Mouse (Mus musculus): Measurements from ENCODE around the gene Tpcn2. TPM values are rescaled to one million over a fixed set of nuclear protein-coding genes. Genes with fewer than 3 reads are reported as not detected.

The Tpcn2 gene
- polyA plus RNA-seq, 1 experiment from 2014 or later = 0.95 TPM

- Histone ChIP-seq H3K4me3 (ENCODE audit: low read depth, low read length) (no peak overlapping the region), H3K36me3 (ENCODE audit: control insufficient read depth, insufficient read depth, low read length) (no peaks in the 10 kb centered on the region), H3K4me1 (ENCODE audit: control insufficient read depth, insufficient read depth, low read length) (peaks cover 6% of the 10 kb centered on the region; the same call in 1 of the 2 replicates), H3K9me3 (ENCODE audit: control insufficient read depth, low read length) (no peaks in the 10 kb centered on the region), H3K27ac (ENCODE audit: low read depth, low read length) (no peak overlapping the region), H3K27me3 (ENCODE audit: control insufficient read depth, insufficient read depth, low read length) (no peaks in the 10 kb centered on the region), H3K4me2 (ENCODE audit: low read depth, low read length) (no peak overlapping the region), H3K9ac (replicated peaks; ENCODE audit: low read depth, low read length) (no peak overlapping the region)
- 74% methylated on average over 3 of the region's 3 CpGs for WGBS
- no peak for ATAC-seq (ENCODE audit: low read depth)
These were observed 89.2 kb downstream of the Tpcn2 start for GRCm38 (mm10) chr7:145194455-145195161.

GRCm38 (mm10) chr7:145192836-145193235 lies 91.0 kb downstream of the Tpcn2 start:
- Histone ChIP-seq H3K9ac (replicated peaks; ENCODE audit: low read depth, low read length) (no peak overlapping the region), H3K27ac (ENCODE audit: low read depth, low read length) (no peak overlapping the region), H3K36me3 (ENCODE audit: control insufficient read depth, insufficient read depth, low read length) (no peaks in the 10 kb centered on the region), H3K27me3 (ENCODE audit: control insufficient read depth, insufficient read depth, low read length) (no peaks in the 10 kb centered on the region), H3K9me3 (ENCODE audit: control insufficient read depth, low read length) (no peaks in the 10 kb centered on the region), H3K4me3 (ENCODE audit: low read depth, low read length) (no peak overlapping the region), H3K4me2 (ENCODE audit: low read depth, low read length) (no peak overlapping the region), H3K4me1 (ENCODE audit: control insufficient read depth, insufficient read depth, low read length) (peaks cover 6% of the 10 kb centered on the region; the same call in 1 of the 2 replicates)
- 89% methylated on average over 6 of the region's 6 CpGs for WGBS
- ATAC-seq (ENCODE audit: low read depth) = no peak

GRCm38 (mm10) chr7:145190520-145190919 lies 93.3 kb downstream of the Tpcn2 start:
- H3K36me3 ChIP-seq (ENCODE audit: control insufficient read depth, insufficient read depth, low read length) = no peaks in the 10 kb centered on the region
- no peak overlapping the region for H3K27ac ChIP-seq (ENCODE audit: low read depth, low read length)
- H3K4me1 ChIP-seq (ENCODE audit: control insufficient read depth, insufficient read depth, low read length) = peaks cover 6% of the 10 kb centered on the region; the same call in 1 of the 2 replicates
- H3K9me3 ChIP-seq (ENCODE audit: control insufficient read depth, low read length) = no peaks in the 10 kb centered on the region
- H3K9ac ChIP-seq (replicated peaks; ENCODE audit: low read depth, low read length) = no peak overlapping the region
- H3K27me3 ChIP-seq (ENCODE audit: control insufficient read depth, insufficient read depth, low read length) = no peaks in the 10 kb centered on the region
- no peak overlapping the region for H3K4me3 ChIP-seq (ENCODE audit: low read depth, low read length)
- H3K4me2 ChIP-seq (ENCODE audit: low read depth, low read length) = no peak overlapping the region
- no peak for ATAC-seq (ENCODE audit: low read depth)

- Histone ChIP-seq H3K9me3 (ENCODE audit: control insufficient read depth, low read length) (no peaks in the 10 kb centered on the region), H3K4me3 (ENCODE audit: low read depth, low read length) (no peak overlapping the region), H3K4me1 (ENCODE audit: control insufficient read depth, insufficient read depth, low read length) (peaks cover 3% of the 10 kb centered on the region; the same call in 1 of the 2 replicates), H3K9ac (replicated peaks; ENCODE audit: low read depth, low read length) (no peak overlapping the region), H3K27me3 (ENCODE audit: control insufficient read depth, insufficient read depth, low read length) (no peaks in the 10 kb centered on the region), H3K27ac (ENCODE audit: low read depth, low read length) (no peak overlapping the region), H3K4me2 (ENCODE audit: low read depth, low read length) (no peak overlapping the region), H3K36me3 (ENCODE audit: control insufficient read depth, insufficient read depth, low read length) (no peaks in the 10 kb centered on the region)
- 45% methylated on average over 8 of the region's 8 CpGs for WGBS
- no peak for ATAC-seq (ENCODE audit: low read depth)
These were observed 94.5 kb downstream of the Tpcn2 start for GRCm38 (mm10) chr7:145189342-145189741.

- H3K27ac ChIP-seq (ENCODE audit: low read depth, low read length) = no peak overlapping the region
- 79% methylated on average over 3 of the region's 3 CpGs for WGBS
- ATAC-seq (ENCODE audit: low read depth) = no peak
- no peaks in the 10 kb centered on the region for H3K36me3 ChIP-seq (ENCODE audit: control insufficient read depth, insufficient read depth, low read length)
- no peaks in the 10 kb centered on the region for H3K27me3 ChIP-seq (ENCODE audit: control insufficient read depth, insufficient read depth, low read length)
- no peaks in the 10 kb centered on the region for H3K4me1 ChIP-seq (ENCODE audit: control insufficient read depth, insufficient read depth, low read length)
- H3K9me3 ChIP-seq (ENCODE audit: control insufficient read depth, low read length) = no peaks in the 10 kb centered on the region
- H3K9ac ChIP-seq (replicated peaks; ENCODE audit: low read depth, low read length) = no peak overlapping the region
- no peak overlapping the region for H3K4me3 ChIP-seq (ENCODE audit: low read depth, low read length)
- H3K4me2 ChIP-seq (ENCODE audit: low read depth, low read length) = no peak overlapping the region
These were observed 96.0 kb downstream of the Tpcn2 start for GRCm38 (mm10) chr7:145187802-145188201.

- Histone ChIP-seq H3K4me1 (ENCODE audit: control insufficient read depth, insufficient read depth, low read length) (0 out of 2 replicates have a peak, but pooled peaks cover 5% of the 10 kb centered on the region), H3K4me3 (ENCODE audit: low read depth, low read length) (no peak overlapping the region), H3K9me3 (ENCODE audit: control insufficient read depth, low read length) (no peaks in the 10 kb centered on the region), H3K4me2 (ENCODE audit: low read depth, low read length) (no peak overlapping the region), H3K36me3 (ENCODE audit: control insufficient read depth, insufficient read depth, low read length) (no peaks in the 10 kb centered on the region), H3K27ac (ENCODE audit: low read depth, low read length) (no peak overlapping the region), H3K9ac (replicated peaks; ENCODE audit: low read depth, low read length) (no peak overlapping the region), H3K27me3 (ENCODE audit: control insufficient read depth, insufficient read depth, low read length) (no peaks in the 10 kb centered on the region)
- WGBS = 51% methylated on average over 4 of the region's 4 CpGs
- ATAC-seq (ENCODE audit: low read depth) = no peak
These were observed 101.4 kb downstream of the Tpcn2 start for GRCm38 (mm10) chr7:145182388-145182787.

GRCm38 (mm10) chr7:145181376-145182034 lies 102.3 kb downstream of the Tpcn2 start:
- H3K4me1 ChIP-seq (ENCODE audit: control insufficient read depth, insufficient read depth, low read length) = peaks cover 9% of the 10 kb centered on the region; the same call in 1 of the 2 replicates
- H3K4me2 ChIP-seq (ENCODE audit: low read depth, low read length) = no peak overlapping the region
- no peak overlapping the region for H3K4me3 ChIP-seq (ENCODE audit: low read depth, low read length)
- WGBS = 29% methylated on average over 11 of the region's 11 CpGs
- H3K9ac ChIP-seq (replicated peaks; ENCODE audit: low read depth, low read length) = no peak overlapping the region
- no peaks in the 10 kb centered on the region for H3K27me3 ChIP-seq (ENCODE audit: control insufficient read depth, insufficient read depth, low read length)
- no peak for ATAC-seq (ENCODE audit: low read depth)
- H3K9me3 ChIP-seq (ENCODE audit: control insufficient read depth, low read length) = no peaks in the 10 kb centered on the region
- no peaks in the 10 kb centered on the region for H3K36me3 ChIP-seq (ENCODE audit: control insufficient read depth, insufficient read depth, low read length)
- H3K27ac ChIP-seq (ENCODE audit: low read depth, low read length) = no peak overlapping the region

GRCm38 (mm10) chr7:145179691-145180091 lies 104.1 kb downstream of the Tpcn2 start:
- 50% methylated on average over 5 of the region's 5 CpGs for WGBS

More at GRCm38 (mm10) chr7:145179691-145180091, 104.1 kb downstream of the Tpcn2 start:
- no peak overlapping the region for H3K4me3 ChIP-seq (ENCODE audit: low read depth, low read length)
- no peak for ATAC-seq (ENCODE audit: low read depth)
- H3K4me1 ChIP-seq (ENCODE audit: control insufficient read depth, insufficient read depth, low read length) = peaks cover 10% of the 10 kb centered on the region; the same call in 1 of the 2 replicates
- H3K9me3 ChIP-seq (ENCODE audit: control insufficient read depth, low read length) = no peaks in the 10 kb centered on the region
- no peak overlapping the region for H3K9ac ChIP-seq (replicated peaks; ENCODE audit: low read depth, low read length)
- no peaks in the 10 kb centered on the region for H3K27me3 ChIP-seq (ENCODE audit: control insufficient read depth, insufficient read depth, low read length)
- no peak overlapping the region for H3K27ac ChIP-seq (ENCODE audit: low read depth, low read length)
- no peak overlapping the region for H3K4me2 ChIP-seq (ENCODE audit: low read depth, low read length)
- H3K36me3 ChIP-seq (ENCODE audit: control insufficient read depth, insufficient read depth, low read length) = no peaks in the 10 kb centered on the region
